In the genomic region with DNA sequence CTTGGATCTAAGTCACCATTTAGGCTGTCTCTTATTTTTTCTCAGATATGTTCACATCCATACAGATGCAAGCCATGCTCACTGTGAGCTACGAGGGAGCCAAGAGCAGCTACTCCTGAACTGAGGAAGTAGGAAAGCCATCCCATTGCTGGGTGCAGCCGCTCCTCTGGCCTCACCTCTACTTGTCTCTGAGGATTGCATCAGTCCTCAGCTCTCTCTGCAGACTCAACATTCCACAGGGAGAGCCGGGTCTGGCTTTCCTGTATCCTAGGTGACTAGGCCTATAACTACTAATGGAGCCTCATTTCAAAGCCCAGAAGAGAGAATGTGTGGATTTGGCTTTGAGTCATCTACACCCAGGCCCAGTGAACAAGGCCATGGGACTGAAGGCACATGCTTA, we compare ENCODE assay signal across 26 mouse cellular contexts. TPM values are rescaled to one million over a fixed set of nuclear protein-coding genes. Genes with fewer than 3 reads are reported as not detected.
DNase-seq lines count a peak whose midpoint lies in the region; ATAC-seq and TF ChIP-seq lines count a peak whose summit lies in the region.
"Had no signal": no experiment of that assay in that cellular context is flagged by ENCODE, and none has a peak within 500 bp of the region (broad histone marks: within the 10 kb centered on the region; RNA-seq: fewer than 3 reads in every experiment).

No protein-coding gene starts in this region.

- no peak for TF ChIP-seq CTCF in ES-Bruce4 (IDR thresholded peaks at IDR 0.05; ENCODE audit: low read depth, low read length)
- TF ChIP-seq CTCF in small intestine, adult 2 months (IDR thresholded peaks at IDR 0.05; ENCODE audit: extremely low read depth, insufficient read length, insufficient replicate concordance, low read depth, low read length), result no peak

- no peak overlapping the region for H3K4me2 ChIP-seq in intestine, embryonic 15.5 days (replicated peaks)
- H3K4me2 ChIP-seq: lung, embryonic 15.5 days; midbrain, embryonic 11.5 days; neural tube, embryonic 12.5 days had no signal

- no peak for TF ChIP-seq EP300 in ES-Bruce4 (IDR thresholded peaks at IDR 0.05; ENCODE audit: insufficient read depth, low read depth, low read length)

- H3K4me1 ChIP-seq in ES-Bruce4 (ENCODE audit: control insufficient read depth, insufficient read depth, low read length), result peaks cover 3% of the 10 kb centered on the region
- H3K4me1 ChIP-seq in intestine, embryonic 15.5 days (replicated peaks), result peaks cover 10% of the 10 kb centered on the region; the same call in 1 of the 2 replicates
- peaks cover 23% of the 10 kb centered on the region for H3K4me1 ChIP-seq in small intestine, adult 2 months (ENCODE audit: control insufficient read depth, insufficient read depth, insufficient read length, low read length)
- H3K4me1 ChIP-seq: neural tube, embryonic 12.5 days had no signal

- no peaks in the 10 kb centered on the region for H3K9me3 ChIP-seq in ES-Bruce4 (replicated peaks; ENCODE audit: control insufficient read depth, insufficient read depth, low read length, poor library complexity, severe bottlenecking)
- no peaks in the 10 kb centered on the region for H3K9me3 ChIP-seq in intestine, embryonic 15.5 days
- H3K9me3 ChIP-seq: lung, embryonic 15.5 days; neural tube, embryonic 12.5 days had no signal

- intact Hi-C loops in gastrocnemius, postnatal 36 days (cut with DNase I), result no loop called here

- H3K36me3 ChIP-seq in ES-Bruce4 (ENCODE audit: control insufficient read depth, insufficient read depth, low read length, poor library complexity, severe bottlenecking), result no peaks in the 10 kb centered on the region
- H3K36me3 ChIP-seq in intestine, embryonic 15.5 days, result no peaks in the 10 kb centered on the region
- no peaks in the 10 kb centered on the region for H3K36me3 ChIP-seq in small intestine, adult 2 months (ENCODE audit: control insufficient read depth, insufficient read depth, low read length)
- H3K36me3 ChIP-seq: lung, embryonic 15.5 days; neural tube, embryonic 12.5 days had no signal

- ATAC-seq in intestine, embryonic 15.5 days, result peak; percentile 55
- ATAC-seq: activated CD4-positive, CD25-positive, alpha-beta regulatory T cell, adult 4 months; forebrain, embryonic 14.5 days; hindbrain, embryonic 16.5 days had no signal

- H3K27ac ChIP-seq in ES-Bruce4 (ENCODE audit: insufficient read depth, low read length), result 0 out of 2 replicates have a peak overlapping the region, but pooled peaks have one; percentile 6
- no peak overlapping the region for H3K27ac ChIP-seq in intestine, embryonic 15.5 days
- peak overlapping the region; percentile 82 for H3K27ac ChIP-seq in small intestine, adult 2 months (ENCODE audit: insufficient read depth, low read depth, low read length)
- H3K27ac ChIP-seq: gastrocnemius, adult 2 months; liver, embryonic 14.5 days; lung, embryonic 15.5 days; neural tube, embryonic 12.5 days had no signal

- no peak overlapping the region for H3K4me3 ChIP-seq in ES-Bruce4 (ENCODE audit: low read depth, low read length)
- no peak overlapping the region for H3K4me3 ChIP-seq in intestine, embryonic 15.5 days (replicated peaks)
- no peak overlapping the region for H3K4me3 ChIP-seq in small intestine, adult 2 months (ENCODE audit: low read depth, low read length)
- H3K4me3 ChIP-seq: gastrocnemius, adult 2 months; lung, embryonic 15.5 days; myocyte; neural tube, embryonic 12.5 days had no signal

- DNase-seq in 3T3-L1 (ENCODE audit: low read depth, low spot score), result peak; percentile 65
- DNase-seq in layer of hippocampus, adult 9-11 months, result no peak
- DNase-seq in frontal cortex, postnatal 36 days (ENCODE audit: low spot score in 2 of 2), result no peak
- DNase-seq in gastrocnemius, postnatal 36 days, result no peak
- DNase-seq: adrenal gland, adult 8-10 months; cerebellum, adult 8-10 months; cerebellum, postnatal 36 days; gastrocnemius, adult 2 months; heart, postnatal 14 days; kidney, adult 9 months; kidney, postnatal 10 days; liver; thymus, adult 18-20 months; thymus, postnatal 25 days had no signal

- H3K9ac ChIP-seq in ES-Bruce4 (ENCODE audit: low read depth, poor library complexity, severe bottlenecking), result no peak overlapping the region
- no peak overlapping the region for H3K9ac ChIP-seq in intestine, embryonic 15.5 days
- H3K9ac ChIP-seq: liver, embryonic 14.5 days; lung, embryonic 15.5 days; neural tube, embryonic 12.5 days had no signal

- 61% methylated on average over 3 of the region's 3 CpGs for WGBS in intestine, embryonic 15.5 days
- 62% methylated on average over 3 of the region's 3 CpGs for WGBS in small intestine, adult 2 months

- TF ChIP-seq POLR2A in ES-Bruce4 (IDR thresholded peaks at IDR 0.05; ENCODE audit: insufficient read depth, low read length), result no peak
- TF ChIP-seq POLR2A in small intestine, adult 2 months (IDR thresholded peaks at IDR 0.05; ENCODE audit: low read depth, low read length), result no peak

- H3K27me3 ChIP-seq in ES-Bruce4 (ENCODE audit: control insufficient read depth, insufficient read depth, low read length, poor library complexity, severe bottlenecking), result no peaks in the 10 kb centered on the region
- H3K27me3 ChIP-seq in intestine, embryonic 15.5 days (replicated peaks), result no peaks in the 10 kb centered on the region
- H3K27me3 ChIP-seq in small intestine, adult 2 months (ENCODE audit: control insufficient read depth, insufficient read depth, low read length), result no peaks in the 10 kb centered on the region
- H3K27me3 ChIP-seq: CH12.LX; lung, embryonic 15.5 days; neural tube, embryonic 12.5 days had no signal

RNA-seq across cellular contexts. Expression of a gene that starts 17.6 kb away (rescaled TPM):
- polyA plus RNA-seq in ES-Bruce4 (2011; ENCODE audit: insufficient read depth, insufficient read length, low read depth, missing spikeins), result 106 and 107 TPM in 2 replicates
- 115 and 119 TPM in 2 replicates for polyA plus RNA-seq in intestine, embryonic 15.5 days (2015; fragmentation: Nextera tagmentation; extraction: Ambion mirVana)
- polyA plus RNA-seq in small intestine, adult 2 months (2012; rRNA removed), result 10.7 and 13.5 TPM in 2 replicates
- 10 to 100 TPM in 1 of 2 experiments, 1 to 10 TPM in 1; 9.2 to 10.5 TPM for total RNA-seq in gastrocnemius, postnatal 36 days (2021)

RNA-seq across cellular contexts. Expression of a gene that starts 38.0 kb away (rescaled TPM):
- polyA plus RNA-seq in ES-Bruce4 (2011; ENCODE audit: insufficient read depth, insufficient read length, low read depth, missing spikeins), result 137 and 150 TPM in 2 replicates
- polyA plus RNA-seq in intestine, embryonic 15.5 days (2015; fragmentation: Nextera tagmentation; extraction: Ambion mirVana), result 290 and 308 TPM in 2 replicates
- 2.9 and 4.1 TPM in 2 replicates for polyA plus RNA-seq in small intestine, adult 2 months (2012; rRNA removed)
- 100 to 1,000 TPM; 139 to 146 TPM for total RNA-seq in gastrocnemius, postnatal 36 days (2021)

RNA-seq across cellular contexts. Expression of a gene that starts 38.1 kb away (rescaled TPM):
- 62.5 and 64.5 TPM in 2 replicates for polyA plus RNA-seq in ES-Bruce4 (2011; ENCODE audit: insufficient read depth, insufficient read length, low read depth, missing spikeins)
- 48.3 and 50.6 TPM in 2 replicates for polyA plus RNA-seq in intestine, embryonic 15.5 days (2015; fragmentation: Nextera tagmentation; extraction: Ambion mirVana)
- polyA plus RNA-seq in small intestine, adult 2 months (2012; rRNA removed), result 5.7 and 6.0 TPM in 2 replicates
- total RNA-seq in gastrocnemius, postnatal 36 days (2021), result 1 to 10 TPM; 3.5 to 6.7 TPM

Comparison
In these comparisons a context has a peak if more than half of its experiments do, and no peak if none do; other contexts are left out.
1. RNA of a gene that starts 38.0 kb away (polyA plus RNA-seq): 290 to 308 TPM in intestine, embryonic 15.5 days and 137 to 150 TPM in ES-Bruce4; 2.9 to 4.1 TPM in small intestine, adult 2 months; every median in the first group is over 10 times any median in the second.